Mouse (Mus musculus) adrenal gland (tissue): Measurements from ENCODE around the gene Chka.

ENCODE experiments used
- intact Hi-C: fragments of 180-260 bp; cut with DNase I; formaldehyde crosslinking; loops from one replicate; pipeline ENCODE4 v1.15.1; 2025

The Chka gene

DNA sequence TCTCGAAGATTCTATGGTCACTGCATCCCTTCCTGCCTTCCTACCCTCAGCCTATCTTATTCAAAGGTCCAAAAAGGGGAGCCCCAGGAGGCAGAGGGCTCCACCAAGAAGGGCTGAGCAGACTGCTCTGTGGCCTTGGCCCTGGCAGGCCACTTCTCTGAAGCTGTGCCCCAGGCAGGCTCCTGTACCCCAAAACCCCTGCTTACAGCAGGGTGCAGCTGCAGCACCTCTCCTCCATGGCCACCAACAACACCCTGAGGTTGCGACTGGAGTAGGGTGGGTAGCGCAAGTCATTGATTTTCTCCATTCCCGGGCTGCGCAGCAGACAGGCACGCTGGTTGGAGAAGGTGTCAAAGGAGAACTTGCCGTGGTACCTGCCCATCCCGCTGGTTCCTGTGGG, 62.1 kb downstream of the Chka start:
- intact Hi-C loops: no loop called here

DNA sequence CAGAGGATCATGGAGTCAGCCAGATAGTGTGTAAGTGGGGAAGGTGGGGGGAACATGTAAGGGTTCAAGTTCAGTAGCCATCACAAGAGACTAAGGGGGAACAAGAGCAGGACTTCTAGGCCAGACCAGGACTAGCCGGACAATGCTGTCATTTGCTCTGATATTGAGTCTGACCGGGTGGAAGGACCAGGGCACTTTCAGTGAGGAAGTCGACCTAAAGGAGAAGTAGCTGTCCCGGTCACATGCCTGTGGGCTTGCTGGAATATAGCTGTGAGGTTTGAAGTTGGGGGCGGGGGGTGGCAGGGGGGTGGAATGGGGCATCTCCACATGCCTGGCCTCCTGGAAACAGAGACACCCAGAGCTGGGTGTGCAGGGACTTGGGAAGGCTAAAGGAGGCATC, 63.0 kb downstream of the Chka start:
- intact Hi-C loops: no loop called here

DNA sequence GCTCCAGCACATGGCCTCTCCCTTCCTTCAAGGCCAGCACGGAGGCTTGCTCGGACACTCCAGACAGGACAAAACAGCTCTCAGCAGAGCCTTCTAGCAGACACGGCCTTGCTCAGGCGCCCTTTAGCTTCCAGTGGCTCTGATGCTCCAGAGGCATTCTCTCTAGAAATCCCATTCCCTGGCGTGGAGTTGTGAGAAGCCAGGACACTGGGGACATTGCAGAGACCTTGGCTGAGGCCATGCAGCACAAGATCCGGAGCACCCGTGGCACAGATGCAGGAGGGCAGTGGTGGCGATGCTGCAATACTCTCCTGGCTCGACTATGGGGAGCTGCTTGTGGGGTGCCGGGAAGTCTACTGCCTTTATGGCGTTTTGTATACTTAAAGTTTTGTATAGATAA, 65.2 kb downstream of the Chka start:
- intact Hi-C loops: no loop called here

DNA sequence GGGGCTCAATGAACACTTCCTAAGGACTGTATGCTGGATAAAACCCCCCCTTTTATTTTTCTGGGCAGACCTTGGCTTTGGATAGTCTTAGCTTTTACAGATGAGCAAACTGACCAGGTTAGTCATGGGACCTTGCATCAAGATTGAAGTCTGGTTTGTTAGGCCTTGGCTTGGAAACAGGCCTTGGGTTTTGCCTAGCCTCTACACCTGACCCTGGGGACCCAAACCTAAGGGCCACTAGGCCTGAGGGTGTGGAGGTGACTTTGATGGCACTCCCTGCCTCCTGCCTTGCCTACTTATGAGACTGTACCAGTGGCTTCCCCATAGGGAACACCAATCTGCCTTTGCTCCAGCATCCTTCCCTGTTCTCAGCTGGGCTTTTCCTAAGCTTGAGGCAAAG, 68.4 kb downstream of the Chka start:
- intact Hi-C loops: no loop called here

DNA sequence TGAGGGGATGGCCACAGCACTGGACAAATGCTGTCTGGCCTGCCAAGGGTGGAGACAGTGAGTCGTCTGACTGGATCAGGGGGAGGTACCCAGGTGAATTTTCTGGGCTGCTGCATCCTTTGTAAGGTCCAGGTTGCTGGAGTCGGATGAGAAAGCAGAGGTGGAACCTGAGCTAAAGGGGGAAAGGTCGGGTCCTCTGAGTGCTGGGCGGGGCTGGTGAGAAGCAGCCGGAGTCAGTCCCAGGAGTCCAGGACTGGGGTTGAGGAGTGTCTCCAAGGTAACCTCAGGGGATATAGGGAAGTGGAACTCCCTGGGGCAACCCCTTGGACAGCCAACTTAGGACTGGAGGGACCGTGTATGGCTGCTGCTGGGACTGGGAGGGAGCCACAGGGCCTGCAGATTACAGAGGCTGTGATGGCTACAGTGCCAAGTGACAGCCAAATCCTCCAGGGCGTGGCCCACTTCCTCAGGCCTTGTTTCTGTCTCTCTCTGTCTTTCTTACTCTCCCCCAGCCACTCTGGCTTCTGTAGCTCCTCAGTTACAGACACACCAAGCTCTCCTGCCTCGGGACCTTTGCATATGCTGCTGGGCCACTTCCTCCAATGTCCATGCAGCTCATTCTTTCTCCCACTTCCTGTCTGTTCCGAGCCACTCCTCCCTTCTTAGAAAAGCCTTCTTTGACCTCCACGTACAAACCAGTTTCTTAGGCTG, 71.2 kb downstream of the Chka start:
- intact Hi-C loops: no loop called here

DNA sequence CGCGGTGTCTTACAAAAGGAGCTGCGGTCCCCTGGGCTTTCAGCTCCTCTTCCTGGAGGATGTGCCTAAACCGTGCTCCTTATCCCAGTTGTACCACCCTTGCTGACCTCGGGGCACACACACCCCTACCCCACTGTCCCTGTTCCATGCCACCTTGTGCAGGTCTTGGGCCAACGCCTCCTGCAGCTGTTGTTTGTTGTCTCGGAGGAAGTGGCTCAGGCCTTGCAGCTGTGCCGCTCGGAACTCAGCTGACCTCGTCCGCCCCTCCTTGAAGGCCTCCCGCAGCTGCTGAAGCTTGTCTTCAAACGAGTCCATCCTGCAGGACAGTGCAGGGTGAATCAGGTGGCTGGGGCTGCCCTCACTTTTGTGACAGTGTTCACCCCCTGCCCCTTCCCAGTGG, 72.0 kb downstream of the Chka start:
- intact Hi-C loops: no loop called here

DNA sequence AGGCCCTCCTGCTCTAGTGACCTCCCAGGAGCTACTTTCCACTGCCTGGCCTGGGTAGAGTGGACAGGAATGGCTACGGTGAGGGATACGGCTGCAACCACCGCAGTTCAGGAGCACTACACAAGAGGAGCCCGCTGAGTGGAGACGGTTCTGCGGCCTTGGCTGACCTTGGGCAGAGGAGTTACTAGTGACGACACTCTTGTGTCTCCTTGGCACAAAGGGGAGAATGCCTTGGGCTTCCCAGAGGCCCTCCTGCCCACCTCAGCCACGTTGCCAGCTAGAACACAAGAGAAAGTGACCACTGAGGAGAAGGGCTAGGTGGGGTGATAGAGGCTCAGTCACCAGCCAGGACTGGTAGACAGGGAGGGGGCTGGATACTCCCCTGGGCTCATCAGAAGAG, 72.6 kb downstream of the Chka start:
- intact Hi-C loops: no loop called here

DNA sequence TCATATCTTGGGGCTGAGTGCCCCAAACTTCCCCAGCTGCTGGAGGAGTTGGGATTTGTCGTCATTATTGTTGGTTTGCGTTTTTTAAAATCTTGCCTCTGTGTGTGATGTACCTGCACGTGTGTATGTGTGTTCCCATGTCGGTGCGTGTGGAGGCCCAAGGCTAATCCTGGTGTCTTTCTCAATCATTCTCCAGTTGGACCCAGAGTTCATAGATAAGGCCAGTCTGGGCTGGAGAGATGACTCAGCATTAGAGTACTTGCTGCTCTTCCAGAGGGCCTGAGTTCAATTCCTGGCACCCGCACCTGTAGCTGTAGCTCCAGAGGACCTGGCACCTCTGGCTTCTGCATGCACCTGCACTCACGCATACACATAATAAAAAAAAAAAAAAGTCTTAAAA, 73.3 kb downstream of the Chka start:
- intact Hi-C loops: no loop called here

DNA sequence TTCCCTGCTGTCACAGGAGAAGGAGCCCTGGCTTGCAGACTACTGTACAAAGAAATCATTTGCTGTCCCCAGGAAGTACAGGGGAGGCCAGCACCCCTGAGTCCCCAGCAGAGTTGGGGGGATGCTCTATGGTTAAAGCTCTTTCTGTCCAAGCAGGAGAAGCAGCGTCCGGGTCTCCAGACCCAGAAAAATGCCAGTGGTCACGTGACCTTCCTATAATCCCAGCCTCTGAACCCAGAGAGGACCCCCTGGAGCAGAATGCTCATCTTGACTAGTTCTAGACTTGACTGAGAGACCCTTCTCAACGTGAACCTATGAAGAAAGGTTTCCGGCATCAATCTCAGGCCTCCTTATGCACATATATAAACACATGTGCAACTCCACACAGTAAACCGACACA, 74.3 kb downstream of the Chka start:
- intact Hi-C loops: no loop called here

DNA sequence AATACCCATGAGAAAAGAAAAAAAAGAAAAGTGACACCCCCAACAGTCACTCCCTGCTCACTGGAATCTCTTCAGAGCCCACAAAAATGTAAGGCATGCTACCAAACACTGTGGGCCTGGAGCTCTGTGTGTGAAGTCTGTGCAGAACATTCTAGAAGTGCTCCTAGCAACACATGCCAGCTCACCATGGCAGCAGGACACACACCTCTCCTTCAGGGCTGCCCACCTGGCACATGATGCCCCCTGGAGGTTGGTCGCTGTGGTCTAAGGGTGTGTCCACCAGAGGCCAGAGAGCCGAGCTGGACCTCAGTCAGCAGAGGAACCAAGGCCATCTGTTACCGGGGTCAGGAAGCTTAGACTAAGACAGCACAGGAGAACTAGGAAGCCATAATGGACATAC, 74.7 kb downstream of the Chka start:
- intact Hi-C loops: no loop called here

DNA sequence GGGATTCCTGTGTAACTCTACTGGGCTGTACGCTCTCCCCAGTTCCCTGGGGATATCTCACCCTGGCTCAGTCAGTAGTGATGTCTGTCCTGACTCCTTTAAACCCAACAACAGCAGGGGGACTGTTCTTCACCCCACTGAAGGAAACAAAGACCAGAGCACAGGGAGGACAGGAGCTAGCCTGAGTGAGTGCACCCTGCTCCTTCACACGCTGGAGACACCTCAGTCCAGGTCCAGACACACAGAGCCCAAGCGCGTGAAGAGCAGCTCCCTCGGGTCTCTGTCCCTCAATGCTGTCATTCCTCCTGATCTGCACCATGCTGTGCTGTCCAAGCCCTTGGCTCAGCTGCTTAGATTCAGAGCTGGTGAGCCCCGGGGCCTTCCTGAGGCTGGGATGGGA, 75.1 kb downstream of the Chka start:
- intact Hi-C loops: no loop called here

DNA sequence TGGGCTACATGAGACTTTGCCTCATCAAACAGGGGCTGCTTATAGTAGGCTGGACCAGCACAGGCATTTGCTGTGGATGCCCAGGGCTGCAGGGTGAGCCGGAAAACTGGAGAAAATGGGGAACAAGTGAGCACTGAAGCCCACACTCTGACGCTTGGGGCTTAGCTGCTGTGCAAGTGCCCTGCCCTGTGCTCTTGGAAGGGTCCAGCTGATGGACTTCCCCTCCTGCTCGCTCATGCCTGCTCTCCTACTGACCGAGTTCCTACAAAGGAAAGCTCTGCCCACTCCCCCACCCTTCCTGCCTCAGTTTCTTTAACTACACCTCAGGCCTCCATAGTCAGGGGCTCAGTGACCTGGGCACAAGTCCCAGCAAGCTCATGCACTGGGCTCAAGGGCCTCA, 76.4 kb downstream of the Chka start:
- intact Hi-C loops: no loop called here

DNA sequence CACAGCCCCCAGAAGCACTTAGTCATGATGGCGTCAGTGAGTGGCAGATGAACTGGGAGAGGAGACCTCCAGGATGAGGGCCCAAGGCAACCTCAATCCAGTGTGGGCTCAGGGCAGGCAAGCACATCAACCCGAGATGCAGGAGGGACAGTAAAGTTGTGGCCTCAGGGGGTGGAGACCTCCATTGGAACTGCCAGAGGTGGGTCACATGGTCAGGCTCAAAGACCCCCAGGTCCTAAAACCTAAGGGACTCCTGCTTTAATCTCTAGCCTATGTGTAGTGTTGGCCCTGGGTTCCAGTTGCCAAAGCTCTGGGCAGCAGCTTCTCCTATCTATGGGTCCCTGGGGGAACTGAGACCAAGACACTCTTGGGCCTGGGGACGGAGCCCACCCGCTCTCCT, 77.2 kb downstream of the Chka start:
- intact Hi-C loops: no loop called here

DNA sequence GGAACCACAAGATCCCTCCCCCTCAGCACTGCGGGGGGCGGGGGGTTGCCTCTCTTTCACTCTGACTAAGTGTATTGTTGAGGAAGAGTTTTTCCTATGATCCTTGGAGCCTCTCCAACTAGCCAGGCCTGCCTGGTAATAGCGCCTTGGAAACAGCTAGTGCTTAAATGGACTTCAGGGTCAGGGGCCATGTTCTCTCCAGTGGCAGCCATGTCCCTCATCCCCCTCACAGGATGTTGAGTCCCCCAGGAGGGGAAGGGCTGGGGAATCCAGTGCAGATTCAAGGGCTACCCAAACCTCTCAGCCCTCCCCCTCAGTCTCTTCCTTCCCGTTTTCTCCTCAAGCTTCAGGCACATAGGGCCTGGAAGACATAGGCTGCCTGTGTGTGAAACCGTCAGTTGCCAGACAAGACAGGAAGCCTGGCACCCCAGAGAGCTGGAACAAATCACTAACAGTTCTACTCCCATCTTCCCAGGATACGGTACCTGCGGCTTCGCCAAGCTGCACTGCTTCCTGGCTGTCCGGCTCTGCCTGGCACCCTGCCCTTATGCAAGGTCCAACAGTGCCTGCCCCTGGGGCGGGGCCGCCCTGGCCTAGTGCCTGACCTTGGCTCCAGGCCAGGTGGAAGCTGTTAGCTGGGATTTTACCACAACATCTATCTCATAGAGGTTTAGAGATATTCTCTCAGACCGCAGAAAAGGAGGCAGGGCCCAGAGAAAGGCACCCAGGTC, 77.8 kb downstream of the Chka start, which contains the start of gene Aldh3b1:
TSS of gene Aldh3b1 (minus strand) at position 598 of the 731 bp plus-strand sequence.
- intact Hi-C loops: no loop called here

DNA sequence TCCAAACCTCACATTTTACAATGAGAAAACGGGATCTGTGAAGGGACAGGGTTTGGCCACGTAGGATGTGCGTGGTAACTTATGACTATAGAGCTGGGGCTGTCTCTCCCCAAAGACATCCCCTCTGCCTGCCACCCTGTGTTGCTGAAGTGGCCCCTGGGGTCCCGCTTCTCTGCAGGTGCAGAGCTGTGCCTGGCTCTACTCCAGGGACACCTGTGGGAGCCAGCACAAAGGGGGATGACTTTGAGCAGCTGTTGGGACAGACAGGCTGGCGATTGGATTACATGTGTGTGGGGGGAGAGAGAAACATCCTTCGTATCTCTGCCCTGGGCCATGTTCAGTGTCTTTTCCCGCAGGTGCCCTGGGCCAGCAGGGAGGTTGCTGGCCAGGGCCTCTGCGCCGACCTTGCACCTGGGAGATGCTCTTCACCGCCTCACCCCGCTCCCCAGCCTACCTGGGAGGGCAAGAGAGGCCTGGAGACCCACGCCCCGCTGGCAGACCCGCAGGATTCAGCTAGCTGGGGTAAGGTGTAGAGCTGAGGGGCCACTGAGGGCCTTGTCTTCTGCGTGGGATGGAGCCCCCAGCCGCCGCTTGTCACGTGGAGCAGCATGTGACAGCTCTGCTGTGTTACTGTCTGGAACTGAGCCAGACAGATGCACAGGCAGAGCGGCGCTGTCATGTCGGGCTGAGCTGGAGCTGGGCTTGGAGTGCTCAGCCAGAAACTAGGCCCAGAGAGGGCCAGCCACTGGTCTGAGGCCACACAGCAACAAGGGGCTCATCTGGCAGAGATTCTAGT, 78.9 kb downstream of the Chka start:
- intact Hi-C loops: no loop called here

DNA sequence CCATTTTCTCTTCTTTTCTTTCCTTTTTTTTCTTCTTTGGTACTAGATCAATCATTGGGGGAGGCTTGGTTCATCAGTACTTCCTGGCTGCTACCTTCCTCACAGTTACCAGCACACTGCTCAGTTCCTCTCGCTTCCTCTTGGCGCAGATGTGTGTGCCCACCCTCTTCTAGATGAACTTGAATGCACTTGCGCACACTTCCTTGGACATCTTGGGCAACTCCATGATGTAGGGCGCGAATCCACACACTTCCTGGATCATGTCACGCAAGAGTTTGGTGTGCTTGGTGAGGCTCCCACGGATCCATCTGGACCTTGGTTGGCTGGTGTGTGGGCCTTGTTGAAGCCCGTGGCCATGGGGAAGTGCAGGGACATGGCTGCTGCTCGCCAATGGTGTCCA, 80.1 kb downstream of the Chka start:
- intact Hi-C loops: no loop called here

DNA sequence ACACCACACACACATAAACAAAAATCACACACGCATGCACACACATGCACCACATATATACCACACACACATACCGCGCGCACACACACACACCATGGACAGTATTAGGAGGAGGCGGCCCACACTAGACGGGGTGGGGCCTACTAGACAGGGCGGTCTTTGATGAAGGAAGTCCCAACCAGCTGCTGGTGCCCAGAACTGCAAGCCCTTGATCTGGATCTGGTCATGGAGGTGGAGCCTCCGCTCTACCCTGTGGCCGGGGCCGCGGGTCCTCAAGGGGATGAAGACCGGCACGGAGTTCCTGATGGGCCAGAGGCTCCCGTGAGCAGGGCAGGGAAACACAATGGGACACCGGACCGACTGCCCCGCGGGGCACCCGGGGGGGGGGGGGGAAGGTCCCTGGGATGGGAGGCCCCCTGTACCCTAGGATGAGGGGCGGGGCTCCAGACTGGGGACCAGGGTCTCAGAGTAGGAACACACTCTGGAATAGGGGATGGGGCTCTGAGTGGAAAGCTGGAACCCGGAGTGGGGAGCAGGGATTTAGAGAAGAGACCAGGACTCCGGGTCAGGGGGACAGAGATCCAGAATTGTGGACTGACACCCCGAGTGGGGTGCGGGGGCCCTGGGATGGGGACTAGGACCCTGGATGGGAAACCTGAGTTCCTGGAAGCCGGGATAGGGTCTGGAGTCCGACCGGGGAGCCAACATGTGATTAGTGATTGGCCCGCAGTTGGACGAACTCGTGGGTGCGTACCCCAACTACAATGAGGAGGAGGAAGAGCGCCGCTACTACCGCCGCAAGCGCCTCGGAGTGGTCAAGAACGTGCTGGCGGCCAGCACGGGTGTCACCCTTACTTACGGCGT, 83.7 kb downstream of the Chka start, which contains the start of gene Unc93b1:
TSS of gene Unc93b1 (plus strand) at position 155 of the 864 bp plus-strand sequence.
- intact Hi-C loops: no loop called here

DNA sequence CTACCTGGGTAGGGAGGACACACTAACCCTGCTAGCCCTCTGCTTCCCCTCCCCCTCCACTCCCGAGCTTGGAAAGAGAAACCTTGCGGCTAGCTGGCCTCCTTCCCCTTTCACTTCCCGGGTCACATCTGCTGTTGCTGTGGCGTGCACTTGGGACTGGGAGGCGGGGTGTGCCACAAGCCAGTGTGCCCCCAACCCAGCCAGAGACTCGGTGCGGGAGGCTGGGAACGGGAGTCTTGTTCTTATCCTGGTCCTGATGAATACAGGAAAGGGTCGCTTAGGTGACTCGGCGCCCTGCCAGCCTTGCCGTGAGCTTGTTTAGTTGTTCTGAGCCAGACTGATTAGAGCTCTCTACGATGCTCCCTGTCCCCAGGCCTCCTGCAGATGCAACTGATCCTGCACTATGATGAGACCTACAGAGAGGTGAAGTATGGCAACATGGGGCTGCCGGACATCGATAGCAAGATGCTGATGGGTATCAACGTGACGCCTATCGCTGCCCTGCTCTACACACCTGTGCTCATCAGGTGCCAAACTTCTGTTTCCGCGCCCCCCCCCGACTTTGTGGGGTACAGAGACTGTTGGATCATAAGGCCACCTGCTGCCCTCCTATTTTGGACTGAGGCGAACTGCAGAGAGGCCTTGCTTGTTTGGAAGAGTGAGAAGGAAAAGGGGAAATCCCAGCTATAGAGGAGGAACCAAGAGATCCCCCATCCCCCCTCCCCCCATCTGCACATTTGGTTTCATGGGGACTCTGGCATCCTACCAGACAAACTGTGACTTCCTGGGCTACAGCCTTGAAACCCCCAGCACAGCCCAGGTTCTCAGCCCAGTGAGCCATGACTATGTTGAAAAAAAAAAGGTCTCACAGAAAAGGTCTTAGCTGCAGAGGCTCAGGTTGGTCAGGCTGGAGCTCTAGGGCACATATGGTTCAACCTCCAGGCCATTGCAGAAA, 84.6 kb downstream of the Chka start:
- intact Hi-C loops: no loop called here

DNA sequence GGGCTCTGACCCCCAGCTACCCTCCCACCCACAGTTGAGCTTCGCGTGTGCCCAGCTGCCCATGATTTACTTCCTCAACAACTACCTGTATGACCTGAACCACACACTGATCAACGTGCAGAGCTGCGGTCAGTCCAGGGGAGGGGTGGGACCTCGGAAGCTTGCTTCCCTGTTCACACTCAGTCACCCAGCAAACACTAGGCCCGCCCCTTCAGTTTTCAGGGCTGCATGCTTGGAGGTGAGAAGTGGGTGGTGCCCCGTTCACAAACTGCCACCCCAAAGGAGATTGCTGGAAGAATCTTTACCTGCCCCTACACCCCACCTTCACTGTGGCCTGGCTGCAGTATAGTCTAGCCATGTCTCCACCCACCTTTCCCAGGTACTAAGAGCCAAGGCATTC, 90.7 kb downstream of the Chka start:
- intact Hi-C loops: no loop called here
